Mouse (Mus musculus) right cerebral cortex, adult 18-20 months (tissue): ENCODE data around the gene Spa17.

Source experiments
- DNase-seq: peaks from one replicate; pipeline ENCODE4 v3.0.0; 2022; ENCODE audit warnings: mixed read lengths

The Spa17 gene

DNA sequence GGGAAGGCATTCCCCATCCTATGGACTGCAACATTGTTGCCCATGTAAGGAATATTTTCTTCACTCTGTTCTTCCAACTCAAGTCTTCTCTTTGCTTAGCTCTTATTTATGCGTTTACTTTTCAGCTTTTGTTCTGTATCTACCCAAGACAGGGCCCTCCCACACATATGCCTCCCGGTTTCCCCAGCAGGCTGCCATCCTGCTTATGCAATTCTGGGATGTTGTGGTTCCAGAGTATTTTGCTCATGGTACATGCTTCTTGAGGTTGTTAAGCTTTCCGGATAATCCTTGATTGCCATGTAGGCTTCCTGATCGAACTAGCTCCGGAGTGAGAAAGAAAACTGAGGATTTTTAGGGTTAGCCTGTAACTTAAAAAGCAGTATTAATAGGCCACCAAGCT, 1.7 kb upstream of the Spa17 start:
- DNase-seq = peak; percentile 66

DNA sequence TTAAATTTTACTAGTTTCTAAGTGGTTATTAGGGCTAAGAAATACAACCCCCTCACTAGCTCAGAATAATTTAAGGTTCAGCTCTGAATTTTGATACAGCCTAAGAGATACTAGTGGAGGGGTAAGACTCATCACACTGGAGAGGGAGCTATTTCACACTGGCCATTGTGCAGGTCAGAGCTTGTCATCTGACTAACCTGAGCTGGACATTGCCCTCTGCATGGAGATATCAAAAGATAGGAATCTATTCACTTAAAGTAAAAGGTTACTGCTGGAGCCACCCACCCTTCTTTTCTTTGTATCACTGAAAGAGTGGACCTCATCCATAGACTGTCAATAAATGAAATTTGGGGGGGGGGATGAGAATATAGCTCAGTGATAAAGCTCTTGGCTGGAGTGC, 794 bp upstream of the Spa17 start:
- DNase-seq = no peak

DNA sequence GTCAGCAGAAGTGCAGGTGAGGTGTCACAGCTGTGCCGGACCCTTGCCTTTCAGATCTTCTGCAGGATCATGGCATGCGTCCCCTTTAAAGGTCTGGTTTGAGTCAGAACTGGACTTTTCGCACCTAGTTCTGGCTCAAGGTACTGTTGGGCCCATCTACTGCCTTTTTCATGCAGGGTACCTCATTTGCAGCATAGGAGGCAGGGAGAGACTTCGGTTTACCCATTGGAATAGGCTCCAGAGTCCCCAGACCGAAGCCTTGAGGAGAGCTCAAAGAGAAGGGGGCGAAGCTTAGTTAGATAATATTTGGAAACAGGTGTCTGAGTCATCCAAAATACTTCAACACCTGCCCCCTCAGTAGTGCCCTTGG, 374 bp upstream of the Spa17 start:
- DNase-seq = no peak

GRCm38 (mm10) chr9:37609558-37609957, 4.0 kb downstream of the Spa17 start:
- no peak for DNase-seq

DNA sequence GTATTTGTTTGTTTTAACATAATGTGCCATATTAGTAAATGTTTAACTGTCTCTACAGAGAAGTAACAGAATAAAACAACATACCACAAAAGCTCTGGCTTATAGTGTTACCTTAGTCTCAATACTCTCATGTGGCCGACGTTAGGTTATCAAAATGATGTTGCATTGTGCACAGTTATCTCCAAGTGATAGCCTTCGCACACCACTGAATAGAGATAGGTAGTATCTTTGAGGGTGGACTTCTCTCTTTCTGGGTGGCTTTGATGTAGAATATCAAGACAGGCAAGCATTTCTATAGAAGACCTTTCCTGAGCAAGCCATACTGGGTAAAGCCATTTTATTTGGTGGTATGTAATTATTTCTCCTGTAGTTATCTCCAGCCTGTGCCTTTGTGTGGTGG, 8.4 kb downstream of the Spa17 start:
- no peak for DNase-seq

GRCm38 (mm10) chr9:37600538-37601205, 12.8 kb downstream of the Spa17 start:
- DNase-seq = no peak

- DNase-seq = no peak
Measured at GRCm38 (mm10) chr9:37598637-37599036, 14.9 kb downstream of the Spa17 start.

GRCm38 (mm10) chr9:37595570-37595969, 18.0 kb downstream of the Spa17 start:
- DNase-seq = no peak

GRCm38 (mm10) chr9:37593690-37594089, 19.8 kb downstream of the Spa17 start:
- DNase-seq = no peak

GRCm38 (mm10) chr9:37592633-37593032, 20.9 kb downstream of the Spa17 start:
- DNase-seq = no peak

DNA sequence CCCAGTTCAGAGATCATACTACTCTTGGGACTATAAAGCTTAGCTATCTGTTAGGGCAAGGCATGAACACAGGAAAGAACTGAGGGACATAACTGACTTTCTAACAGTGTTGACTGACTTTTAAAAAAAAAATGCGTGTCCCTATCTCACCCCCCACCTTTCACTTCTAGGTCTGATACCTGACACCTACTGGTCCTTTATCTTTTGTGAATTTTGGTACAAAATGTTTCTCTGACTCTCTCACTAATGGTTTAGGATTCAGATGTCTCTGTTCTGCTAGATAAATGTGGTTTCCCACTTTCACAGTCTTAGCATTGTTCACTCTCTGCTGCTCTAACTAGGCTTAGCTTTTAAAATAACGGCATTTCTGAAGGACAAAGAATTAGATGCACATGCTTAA, 21.5 kb downstream of the Spa17 start:
- no peak for DNase-seq

GRCm38 (mm10) chr9:37590381-37590780, 23.1 kb downstream of the Spa17 start:
- DNase-seq = no peak

DNA sequence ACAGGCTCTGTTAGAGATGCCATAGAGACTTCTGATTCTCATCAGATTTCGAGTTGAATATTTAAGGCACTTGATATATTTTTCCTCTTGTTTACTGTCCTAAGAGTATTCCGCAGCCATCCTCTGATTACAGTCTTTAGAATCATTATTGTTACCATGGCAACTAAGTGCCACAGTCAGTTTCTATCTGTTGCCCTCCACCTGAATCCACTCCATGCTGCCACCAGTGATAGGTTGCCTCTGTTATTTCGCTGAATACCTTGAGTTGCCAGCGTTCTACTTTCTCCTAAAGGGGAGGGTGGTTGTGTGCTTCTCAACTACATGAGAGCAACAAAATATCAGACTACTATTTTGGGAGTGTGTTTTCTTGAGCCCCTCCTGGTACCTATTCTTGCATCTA, 26.8 kb downstream of the Spa17 start:
- DNase-seq = no peak

DNA sequence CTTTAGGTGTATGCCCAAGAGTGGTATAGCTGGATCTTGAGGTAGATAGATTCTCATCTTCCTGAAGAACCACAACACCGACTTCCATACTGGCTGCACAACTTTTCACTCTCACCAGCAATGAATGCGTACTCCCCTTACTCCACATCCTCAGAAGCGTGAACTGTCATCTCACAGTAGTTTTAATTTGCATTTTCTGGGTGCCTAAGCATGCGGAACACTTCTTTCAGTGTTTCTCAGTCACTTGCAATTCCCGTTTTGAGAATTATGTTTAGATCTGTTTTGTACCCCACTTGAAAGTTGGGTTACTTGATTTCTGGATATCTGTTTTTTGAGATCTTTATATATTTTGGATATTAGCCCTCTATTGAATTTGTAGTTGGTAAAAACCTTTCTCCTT, 29.9 kb downstream of the Spa17 start:
- DNase-seq = no peak

DNA sequence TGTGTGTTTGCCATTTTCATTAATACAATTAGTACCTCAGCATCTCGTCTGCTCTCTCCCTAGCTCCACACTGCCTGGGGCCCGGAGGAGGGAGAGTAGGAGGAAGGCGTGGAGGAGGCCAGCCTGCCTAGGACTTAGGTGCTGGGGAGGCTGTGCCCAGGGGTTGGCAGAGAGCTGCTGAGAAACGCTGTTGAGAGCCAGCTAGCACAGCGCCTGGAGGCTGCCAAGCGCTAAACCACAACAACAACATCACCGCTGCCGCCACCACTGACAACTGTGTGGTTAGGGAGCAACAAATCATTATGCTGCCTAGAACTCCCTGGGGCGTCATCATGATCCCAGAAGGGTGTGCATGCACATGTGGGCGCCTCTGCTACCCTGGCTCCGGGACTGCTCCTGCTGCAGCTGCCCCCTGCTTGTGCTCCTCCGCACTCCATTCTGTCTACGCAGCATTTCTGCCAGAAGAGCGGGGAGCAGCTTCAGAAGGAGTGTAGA, 37.0 kb downstream of the Spa17 start:
- peak; percentile 80 for DNase-seq

DNA sequence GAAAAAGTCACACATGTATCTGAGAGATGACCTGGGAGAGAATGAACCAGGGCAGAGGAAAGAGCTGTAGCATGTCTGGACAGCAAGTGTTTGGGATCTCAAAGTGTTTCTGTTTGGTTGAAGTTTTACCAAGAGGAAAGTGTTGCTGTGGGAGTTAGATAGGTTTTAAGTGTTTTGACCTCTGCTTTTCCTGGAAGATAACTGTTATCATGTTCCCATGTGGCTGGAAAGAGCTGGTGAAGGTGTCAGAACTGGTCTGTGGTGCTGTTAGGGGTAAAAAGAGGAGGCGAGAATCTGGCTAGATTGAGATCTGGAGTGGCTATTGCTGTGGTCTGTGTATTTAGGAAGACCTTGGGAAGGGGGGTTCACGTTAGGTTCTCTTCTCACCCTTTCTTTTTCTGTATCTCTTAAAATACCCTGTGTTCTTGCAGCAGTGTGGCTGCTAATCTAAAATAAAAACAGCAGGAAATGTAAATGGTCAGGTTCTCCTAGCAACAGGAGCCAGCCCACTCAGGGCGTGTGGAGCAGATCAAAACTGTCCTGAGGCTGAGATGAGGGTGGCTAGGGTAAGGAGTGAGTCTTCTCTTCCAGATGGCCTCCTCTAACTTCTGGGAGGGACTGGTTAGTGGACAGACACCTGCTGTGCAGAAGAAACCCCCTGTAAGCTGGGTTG, 41.2 kb downstream of the Spa17 start:
- DNase-seq = no peak

DNA sequence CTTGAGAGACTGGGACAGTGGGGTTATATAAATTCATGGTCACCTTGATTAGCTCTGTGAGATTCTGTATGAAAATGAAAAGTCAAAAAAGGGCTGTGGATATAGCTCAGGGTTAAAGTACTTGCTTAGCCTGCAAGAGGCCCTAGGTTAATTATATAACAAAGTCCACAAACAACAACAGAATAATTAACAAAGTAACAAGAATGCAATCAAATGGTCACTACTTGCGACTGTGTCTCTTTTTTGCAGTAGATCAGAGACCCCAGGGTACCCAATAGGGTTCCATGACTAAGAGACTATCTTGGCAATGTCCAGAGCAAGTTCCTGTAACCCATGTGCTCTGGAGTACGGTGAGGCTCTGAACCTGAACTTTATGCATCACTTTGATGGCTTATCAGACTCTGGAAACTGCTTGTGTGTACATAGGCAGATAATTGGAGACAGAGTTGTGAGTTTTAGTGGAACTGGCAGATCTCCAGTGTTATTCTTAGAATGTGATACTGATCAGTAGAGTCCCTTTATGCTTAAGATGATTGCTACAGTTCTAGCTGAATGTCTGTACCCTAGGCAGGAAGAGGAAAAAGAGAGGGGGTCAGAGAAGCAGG, 44.2 kb downstream of the Spa17 start:
- DNase-seq = no peak

- no peak for DNase-seq
Measured at GRCm38 (mm10) chr9:37568605-37569214, 44.8 kb downstream of the Spa17 start.

DNA sequence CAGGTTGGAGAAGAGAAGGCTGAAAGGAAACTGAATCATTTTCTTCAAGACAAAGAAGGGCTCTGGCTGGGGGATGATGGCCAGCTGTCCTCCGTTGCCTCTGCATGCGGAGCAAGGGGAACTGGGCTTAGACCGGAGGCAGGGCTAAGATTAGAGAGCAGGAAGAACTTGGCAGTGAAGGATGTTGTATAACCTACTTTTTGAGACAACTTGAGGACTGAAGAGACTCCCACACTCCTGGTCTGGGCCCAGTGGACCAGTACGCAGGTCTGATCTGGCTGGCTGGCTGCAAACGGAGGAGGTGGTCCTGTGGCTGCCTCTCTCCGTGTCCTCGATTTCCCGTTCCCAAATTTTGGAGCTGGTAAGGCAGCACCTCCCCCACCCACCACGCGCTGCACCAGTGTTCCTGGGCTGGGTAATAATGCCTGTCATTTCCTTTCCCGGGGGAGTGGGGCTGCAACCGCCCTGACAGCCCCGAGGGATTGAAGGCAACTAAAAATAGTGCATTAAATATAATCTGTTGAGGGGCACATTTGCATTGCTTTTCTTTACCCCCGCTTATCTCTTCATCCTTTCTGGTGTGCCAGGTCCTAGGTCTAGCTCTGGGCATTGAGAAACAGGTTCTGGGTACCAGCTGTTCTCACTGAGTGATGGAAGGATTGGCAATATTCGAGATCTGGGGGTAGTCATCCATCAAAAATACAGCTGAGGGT, 45.5 kb downstream of the Spa17 start:
- DNase-seq = peak; percentile 86

DNA sequence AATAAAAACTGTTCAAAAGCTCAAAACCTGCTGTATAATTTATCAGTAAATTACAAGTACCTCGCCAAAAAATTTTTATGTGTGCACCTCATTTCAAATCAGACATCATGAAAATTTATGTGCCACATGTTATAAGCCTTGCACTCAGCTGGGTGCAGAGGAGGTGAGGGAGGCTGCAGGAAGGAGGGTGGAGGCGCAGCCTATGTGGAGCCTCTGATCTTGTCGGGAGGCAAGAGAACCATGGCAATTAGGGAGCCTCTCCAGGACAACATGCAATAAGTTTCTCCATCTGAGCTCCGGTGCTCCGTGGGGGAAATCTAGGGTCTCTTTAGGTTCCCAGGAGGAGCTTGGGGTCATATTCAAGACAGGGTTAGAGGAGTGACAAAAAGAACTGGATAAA, 46.1 kb downstream of the Spa17 start:
- peak; percentile 54 for DNase-seq

- no peak for DNase-seq
Measured at GRCm38 (mm10) chr9:37567019-37567418, 46.5 kb downstream of the Spa17 start.

DNA sequence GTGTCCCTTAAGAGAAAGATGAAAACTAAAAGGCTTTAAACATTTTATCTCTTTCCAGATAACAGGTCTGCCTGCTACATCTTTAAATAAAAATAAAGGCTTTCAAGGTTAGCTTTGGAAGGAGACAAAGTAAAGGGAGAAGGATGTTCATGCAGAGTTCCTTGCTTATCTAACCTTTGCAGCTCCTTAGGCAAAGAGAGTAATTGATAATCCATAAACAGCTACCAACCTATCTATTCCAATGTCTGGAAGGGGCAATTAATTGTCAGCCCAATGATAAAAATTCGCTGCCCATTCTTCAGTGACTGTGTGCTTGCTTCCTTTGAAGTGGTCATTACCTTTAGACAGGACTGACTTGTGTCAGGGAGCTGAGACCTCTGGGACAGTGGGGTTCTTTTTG, 49.7 kb downstream of the Spa17 start:
- DNase-seq = no peak

DNA sequence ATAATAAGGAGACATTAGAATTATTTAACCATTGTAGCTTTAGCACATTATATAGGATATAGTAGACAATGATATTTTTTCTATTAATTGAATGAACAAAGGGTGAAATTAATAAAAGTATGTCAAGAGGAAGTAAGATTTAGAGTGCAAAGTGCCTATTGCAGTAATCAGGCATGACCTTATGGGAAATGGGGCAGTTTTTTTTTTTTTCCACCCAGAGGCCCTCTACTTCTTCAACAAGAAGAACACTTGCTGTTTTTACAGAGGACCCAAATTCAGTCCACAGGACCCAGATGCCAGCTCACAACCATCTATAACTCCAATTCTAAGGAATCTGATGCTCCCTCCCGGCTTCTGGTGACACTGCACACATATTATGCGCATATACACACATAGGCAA, 52.9 kb downstream of the Spa17 start:
- no peak for DNase-seq
